Mouse (Mus musculus): ENCODE data around the gene Rac2. TPM values are rescaled to one million over a fixed set of nuclear protein-coding genes. Genes with fewer than 3 reads are reported as not detected.

Rac2 gene
- total RNA-seq, 2 experiments from 2014 or later: 1.1 to 2.5 TPM

- DNase-seq: no peak
Observed at GRCm38 (mm10) chr15:78549189-78549734, 23.3 kb downstream of the Rac2 start.

GRCm38 (mm10) chr15:78548711-78549110, 23.9 kb downstream of the Rac2 start:
- no peak for DNase-seq
- intact Hi-C loops (cut with DNase I; ENCODE audit: low total_unique reads): no loop called here

More at GRCm38 (mm10) chr15:78549189-78549734, 23.3 kb downstream of the Rac2 start:
- intact Hi-C loops (cut with DNase I; ENCODE audit: low total_unique reads): no loop called here

GRCm38 (mm10) chr15:78548336-78548665, 24.3 kb downstream of the Rac2 start:
- intact Hi-C loops (cut with DNase I; ENCODE audit: low total_unique reads): no loop called here
- DNase-seq: no peak

- no peak for DNase-seq
- intact Hi-C loops (cut with DNase I; ENCODE audit: low total_unique reads): no loop called here
Observed at GRCm38 (mm10) chr15:78547415-78548335, 24.9 kb downstream of the Rac2 start.

GRCm38 (mm10) chr15:78546060-78546459, 26.5 kb downstream of the Rac2 start:
- no peak for DNase-seq
- intact Hi-C loops (cut with DNase I; ENCODE audit: low total_unique reads): no loop called here

GRCm38 (mm10) chr15:78544561-78545001, 28.0 kb downstream of the Rac2 start, which contains the start of gene Sstr3:
Gene Sstr3 (minus strand): TSS chr15:78544685.
- intact Hi-C loops (cut with DNase I; ENCODE audit: low total_unique reads): no loop called here

GRCm38 (mm10) chr15:78544041-78544440, 28.5 kb downstream of the Rac2 start:
- intact Hi-C loops (cut with DNase I; ENCODE audit: low total_unique reads): no loop called here
- DNase-seq: no peak

More at GRCm38 (mm10) chr15:78544561-78545001, 28.0 kb downstream of the Rac2 start, which contains the start of gene Sstr3:
- DNase-seq: no peak

- no peak for DNase-seq
- intact Hi-C loops (cut with DNase I; ENCODE audit: low total_unique reads): no loop called here
Observed at GRCm38 (mm10) chr15:78542767-78543303, 29.7 kb downstream of the Rac2 start.

- intact Hi-C loops (cut with DNase I; ENCODE audit: low total_unique reads): no loop called here
- DNase-seq: no peak
Observed at GRCm38 (mm10) chr15:78542098-78542766, 30.4 kb downstream of the Rac2 start.

- no peak for DNase-seq
- intact Hi-C loops (cut with DNase I; ENCODE audit: low total_unique reads): no loop called here
Observed at GRCm38 (mm10) chr15:78541606-78542005, 31.0 kb downstream of the Rac2 start.

GRCm38 (mm10) chr15:78541036-78541435, 31.5 kb downstream of the Rac2 start:
- intact Hi-C loops (cut with DNase I; ENCODE audit: low total_unique reads): no loop called here
- DNase-seq: no peak

- intact Hi-C loops (cut with DNase I; ENCODE audit: low total_unique reads): loop anchor here (2.0 kb wide), 1 partner anchor 23 kb away; no protein-coding TSS in a partner anchor
Observed at GRCm38 (mm10) chr15:78535723-78536421, 36.7 kb downstream of the Rac2 start.

GRCm38 (mm10) chr15:78533346-78533835, 39.2 kb downstream of the Rac2 start:
- intact Hi-C loops (cut with DNase I; ENCODE audit: low total_unique reads): loop anchor here (5.0 kb wide), 1 partner anchor 86 kb away; no protein-coding TSS in a partner anchor
- DNase-seq: no peak

More at GRCm38 (mm10) chr15:78535723-78536421, 36.7 kb downstream of the Rac2 start:
- no peak for DNase-seq

GRCm38 (mm10) chr15:78532566-78533345, 39.8 kb downstream of the Rac2 start:
- intact Hi-C loops (cut with DNase I; ENCODE audit: low total_unique reads): loop anchor here (5.0 kb wide), 1 partner anchor 85 kb away; no protein-coding TSS in a partner anchor
- no peak for DNase-seq

GRCm38 (mm10) chr15:78531901-78532469, 40.6 kb downstream of the Rac2 start:
- peak; percentile 96 for DNase-seq
- intact Hi-C loops (cut with DNase I; ENCODE audit: low total_unique reads): loop anchor here (5.0 kb wide), 1 partner anchor 85 kb away; no protein-coding TSS in a partner anchor

- intact Hi-C loops (cut with DNase I; ENCODE audit: low total_unique reads): loop anchor here (5.0 kb wide), 1 partner anchor 84 kb away; no protein-coding TSS in a partner anchor
- no peak for DNase-seq
Observed at GRCm38 (mm10) chr15:78531451-78531720, 41.2 kb downstream of the Rac2 start.

GRCm38 (mm10) chr15:78530671-78531450, 41.7 kb downstream of the Rac2 start, which contains the start of gene C1qtnf6:
Gene C1qtnf6 (minus strand): TSS chr15:78531416.
- DNase-seq: peak; percentile 78
- intact Hi-C loops (cut with DNase I; ENCODE audit: low total_unique reads): loop anchor here (5.0 kb wide), 1 partner anchor 84 kb away; no protein-coding TSS in a partner anchor

All from gastrocnemius, postnatal 14 days (tissue).